Mouse (Mus musculus) left cerebral cortex, postnatal 10 days (tissue): ENCODE measurements around the gene Olfr348. TPM values are rescaled to one million over a fixed set of nuclear protein-coding genes. Genes with fewer than 3 reads are reported as not detected.

Source experiments
- DNase-seq, 2 experiments: peaks; one replicate each; pipeline ENCODE4 v3.0.0; 2021 to 2022; ENCODE audit warnings: low spot score in 2 of 2, mixed read lengths in 1 of 2; ENCODE audit errors: extremely low spot score in 1 of 2
- intact Hi-C: fragments of 180-260 bp; cut with DNase I; formaldehyde crosslinking; loops from one replicate; pipeline ENCODE4 v1.15.1; 2025
- total RNA-seq, 2 experiments: library from RNA; stranded (reverse); gene quantifications; 2 replicates each; pipeline ENCODE4 v1.2.3; 2021

Olfr348 gene
- not detected for total RNA-seq

DNA sequence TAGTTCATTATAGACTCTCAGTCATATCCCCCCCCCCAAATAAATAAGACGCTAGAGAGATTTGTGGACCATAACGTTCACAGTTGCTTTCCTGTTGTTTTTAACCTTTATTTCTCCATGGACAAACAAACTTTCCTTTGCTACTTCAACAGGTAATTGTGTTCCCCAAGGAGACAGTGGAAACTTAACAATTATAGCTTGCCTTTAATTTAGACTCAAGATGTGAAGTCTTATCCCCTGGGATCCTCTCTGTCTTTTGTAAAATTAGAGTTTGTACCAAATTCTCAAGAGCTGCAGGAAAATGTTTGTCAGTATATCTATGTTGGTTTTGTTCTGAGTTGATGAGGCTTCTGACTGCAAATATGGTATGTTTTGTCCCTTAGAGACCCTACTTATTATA, at the start of gene Olfr348:
Gene Olfr348 (plus strand): TSS at position 301 of the 400 bp plus-strand sequence.
- no peak for DNase-seq
- intact Hi-C loops: no loop called here

GRCm38 (mm10) chr2:36736226-36736625, 47.9 kb upstream of the Olfr348 start:
- no peak for DNase-seq
- intact Hi-C loops: no loop called here

DNA sequence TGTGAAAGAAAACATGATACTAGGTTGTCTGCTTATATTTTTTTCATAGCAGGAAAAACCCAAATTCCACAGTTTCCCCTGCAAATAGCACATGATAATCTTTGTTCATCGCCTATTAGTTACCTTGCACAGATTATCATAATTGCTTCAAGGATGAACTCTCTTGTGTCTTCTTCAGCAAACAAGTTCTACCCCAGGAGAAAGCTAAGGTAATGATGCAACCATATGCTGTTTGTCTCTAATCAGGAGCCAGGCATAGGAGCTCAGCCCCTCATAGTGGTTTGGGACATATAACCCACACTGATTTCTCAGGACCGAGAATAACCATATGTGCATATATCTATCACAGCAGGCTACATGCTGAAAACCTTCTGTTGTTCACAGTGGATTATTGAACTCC, 6.2 kb downstream of the Olfr348 start, which contains the start of gene Olfr50:
Gene Olfr50 (plus strand): TSS at position 301 of the 400 bp plus-strand sequence.
- DNase-seq: no peak
- intact Hi-C loops: no loop called here

GRCm38 (mm10) chr2:36816932-36817331, 32.9 kb downstream of the Olfr348 start, which contains the start of gene Olfr3:
TSS of gene Olfr3 (minus strand) at chr2:36817032.
- DNase-seq: no peak
- intact Hi-C loops: no loop called here

Other genes with a start within 250 kb of the Olfr348 start
- gene Olfr344, start 217.6 kb upstream of the Olfr348 start, total RNA-seq: not detected
- not detected for gene Olfr345, start 144.2 kb upstream of the Olfr348 start, total RNA-seq
- gene Olfr346, start 98.5 kb upstream of the Olfr348 start, total RNA-seq: not detected
- gene Olfr347, start 52.4 kb upstream of the Olfr348 start, total RNA-seq: not detected
- gene Olfr50, start 6.3 kb downstream of the Olfr348 start, total RNA-seq: not detected
- not detected for gene Olfr3, start 32.8 kb downstream of the Olfr348 start, total RNA-seq
- not detected for gene Olfr350, start 62.0 kb downstream of the Olfr348 start, total RNA-seq
- not detected for gene Olfr351, start 78.4 kb downstream of the Olfr348 start, total RNA-seq
- gene Olfr352, start 84.2 kb downstream of the Olfr348 start, total RNA-seq: not detected
- not detected for gene Olfr353, start 108.7 kb downstream of the Olfr348 start, total RNA-seq
- under 1 TPM in 1 of 2 experiments, not detected in 1; 0.04 TPM for gene Olfr354, start 121.4 kb downstream of the Olfr348 start, total RNA-seq
- gene Olfr355, start 144.6 kb downstream of the Olfr348 start, total RNA-seq: not detected
- not detected for gene Olfr356, start 152.8 kb downstream of the Olfr348 start, total RNA-seq
- not detected for gene Olfr357, start 209.6 kb downstream of the Olfr348 start, total RNA-seq
- not detected for gene Olfr358, start 225.1 kb downstream of the Olfr348 start, total RNA-seq